Mouse (Mus musculus) midbrain, embryonic 14.5 days (tissue): ENCODE results near the gene Fmo1. TPM values are rescaled to one million over a fixed set of nuclear protein-coding genes. Genes with fewer than 3 reads are reported as not detected.

ENCODE experiments used
- ATAC-seq: fragments of 200-750 bp; cut with Nextera tagmentation; 2 replicates; pipeline ENCODE4 v1.8.0; 2017; ENCODE audit warnings: moderate number of reproducible peaks, moderate library complexity; ENCODE audit not compliant: low FRiP score, low TSS enrichment
- DNase-seq: peaks from one replicate; pipeline ENCODE4 v3.0.0-alpha.2; 2015
- H3K27ac ChIP-seq: fragments of 300-500 bp; sonication (generic); replicated peaks from 2 replicates; pipeline ENCODE4 v1.5.1; 2014; ENCODE audit warnings: mild to moderate bottlenecking, low read depth, low read length, moderate library complexity
- H3K27me3 ChIP-seq: fragments of 300-500 bp; sonication (generic); 2 replicates; pipeline ENCODE4 v1.6.1; 2014; ENCODE audit warnings: low read length, control low read depth, mixed read lengths; ENCODE audit not compliant: control insufficient read depth, insufficient read depth
- H3K36me3 ChIP-seq: fragments of 300-500 bp; sonication (generic); 2 replicates; pipeline ENCODE4 v1.6.1; 2014; ENCODE audit warnings: low read length, control low read depth; ENCODE audit not compliant: control insufficient read depth, insufficient read depth
- H3K4me1 ChIP-seq: fragments of 300-500 bp; sonication (generic); 2 replicates; pipeline ENCODE4 v1.6.1; 2014; ENCODE audit warnings: mild to moderate bottlenecking, antibody characterized with exemption, low read length, control low read depth; ENCODE audit not compliant: control insufficient read depth, insufficient read depth
- H3K4me2 ChIP-seq: fragments of 300-500 bp; sonication (generic); 2 replicates; pipeline ENCODE4 v1.6.1; 2014; ENCODE audit warnings: mild to moderate bottlenecking, low read length, moderate library complexity
- H3K4me3 ChIP-seq: fragments of 300-500 bp; sonication (generic); replicated peaks from 2 replicates; pipeline ENCODE4 v1.5.1; 2014; ENCODE audit warnings: low read depth, low read length
- H3K9ac ChIP-seq: fragments of 300-500 bp; sonication (generic); replicated peaks from 2 replicates; pipeline ENCODE4 v1.6.1; 2014; ENCODE audit warnings: mild to moderate bottlenecking, low read length, moderate library complexity
- H3K9me3 ChIP-seq: fragments of 300-500 bp; sonication (generic); 2 replicates; pipeline ENCODE4 v1.6.1; 2016; ENCODE audit warnings: low read length, control low read depth, mixed read lengths; ENCODE audit not compliant: control insufficient read depth
- WGBS: fragments of 180-500 bp; shearing (Covaris S2); extraction: QIAGEN DNeasy Blood & Tissue Kit; methylation state at CpG from one replicate; pipeline ENCODE4 v1.1.7; 2014; 5-methylcytosine and 5-hydroxymethylcytosine counted together
- polyA plus RNA-seq: library from polyadenylated mRNA; unstranded; fragments of >200 nt; fragmentation: Nextera tagmentation; extraction: Ambion mirVana; gene quantifications from 2 replicates; pipeline ENCODE4 v1.2.1, GENCODE M21; 2014

Gene Fmo1
- polyA plus RNA-seq, 1 experiment from 2014 or later: 29.0 TPM

DNA sequence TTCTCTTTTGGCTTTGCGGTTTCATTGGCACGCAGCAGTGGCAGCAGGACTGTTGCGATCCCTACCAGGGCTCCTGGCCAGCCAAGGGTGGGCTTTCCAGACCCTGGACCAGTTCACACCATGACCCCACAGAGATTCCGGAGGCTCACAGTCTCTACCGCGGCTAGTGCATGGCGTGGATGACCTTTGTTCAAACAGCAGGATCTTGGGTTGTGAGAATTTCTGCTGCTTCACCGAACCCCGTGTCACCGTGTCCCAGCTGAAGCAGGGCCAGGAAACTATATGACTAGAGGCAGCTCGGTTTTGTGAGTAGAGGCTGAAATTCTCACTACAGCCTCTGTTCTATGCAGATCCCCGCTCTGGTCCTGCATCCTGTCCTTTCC is 7.7 kb downstream of the Fmo1 start:
- DNase-seq: peak; percentile 29

GRCm38 (mm10) chr1:162857766-162858747 is 8.4 kb downstream of the Fmo1 start:
- DNase-seq: peak; percentile 45
- Histone ChIP-seq H3K4me1 (peaks cover 3% of the 10 kb centered on the region; the same call in 1 of the 2 replicates), H3K9me3 (no peaks in the 10 kb centered on the region), H3K36me3 (no peaks in the 10 kb centered on the region), H3K4me3 (no peak overlapping the region), H3K9ac (no peak overlapping the region), H3K27ac (0 out of 2 replicates have a peak overlapping the region, but pooled peaks have one; percentile 57), H3K4me2 (peak overlapping the region; percentile 30; the same call in 1 of the 2 replicates), H3K27me3 (no peaks in the 10 kb centered on the region)
- no peak for ATAC-seq
- WGBS: 51% methylated on average over 18 of the region's 18 CpGs

More for the DNA sequence above, 7.7 kb downstream of the Fmo1 start:
- peak overlapping the region; percentile 30; the same call in 1 of the 2 replicates for H3K4me2 ChIP-seq
- H3K9me3 ChIP-seq: no peaks in the 10 kb centered on the region
- no peak overlapping the region for H3K4me3 ChIP-seq
- H3K27me3 ChIP-seq: no peaks in the 10 kb centered on the region
- H3K4me1 ChIP-seq: peaks cover 3% of the 10 kb centered on the region; the same call in 1 of the 2 replicates
- no peaks in the 10 kb centered on the region for H3K36me3 ChIP-seq
- peak overlapping the region; percentile 52; the same call in 1 of the 2 replicates for H3K27ac ChIP-seq
- peak; percentile 52; the same call in 1 of the 2 replicates for ATAC-seq
- WGBS: 56% methylated on average over 12 of the region's 12 CpGs
- H3K9ac ChIP-seq: no peak overlapping the region

GRCm38 (mm10) chr1:162853812-162854482 is 12.5 kb downstream of the Fmo1 start:
- H3K36me3 ChIP-seq: no peaks in the 10 kb centered on the region
- H3K9me3 ChIP-seq: no peaks in the 10 kb centered on the region
- peaks cover 3% of the 10 kb centered on the region; the same call in 1 of the 2 replicates for H3K4me1 ChIP-seq
- WGBS: 72% methylated on average over 3 of the region's 3 CpGs
- no peak for DNase-seq
- no peaks in the 10 kb centered on the region for H3K27me3 ChIP-seq
- no peak overlapping the region for H3K27ac ChIP-seq
- ATAC-seq: no peak
- no peak overlapping the region for H3K4me3 ChIP-seq
- no peak overlapping the region for H3K4me2 ChIP-seq
- no peak overlapping the region for H3K9ac ChIP-seq

DNA sequence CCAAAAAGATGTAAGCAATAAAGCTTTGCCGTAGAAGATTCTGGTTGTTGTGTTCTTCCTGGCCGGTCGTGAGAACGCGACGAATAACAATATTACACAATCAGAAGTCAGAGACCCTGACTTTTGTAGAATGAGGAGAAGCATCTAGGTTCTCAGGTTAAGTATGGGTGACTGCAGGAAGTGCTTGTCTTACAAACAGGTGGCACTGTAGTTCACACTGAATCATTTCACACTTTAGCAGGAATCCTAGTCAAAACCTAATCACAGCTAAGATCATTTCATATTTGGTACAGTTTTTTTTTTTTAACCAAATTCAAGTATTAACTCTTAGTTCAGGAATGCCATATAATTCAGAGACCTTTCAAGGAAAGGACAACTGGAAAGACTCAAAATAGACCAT is 18.9 kb downstream of the Fmo1 start:
- Histone ChIP-seq H3K4me3 (no peak overlapping the region), H3K4me1 (no peaks in the 10 kb centered on the region), H3K27ac (no peak overlapping the region), H3K36me3 (no peaks in the 10 kb centered on the region), H3K27me3 (no peaks in the 10 kb centered on the region), H3K9ac (no peak overlapping the region), H3K4me2 (no peak overlapping the region), H3K9me3 (no peaks in the 10 kb centered on the region)
- ATAC-seq: no peak
- DNase-seq: no peak
- WGBS: 97% methylated on average over 6 of the region's 6 CpGs

DNA sequence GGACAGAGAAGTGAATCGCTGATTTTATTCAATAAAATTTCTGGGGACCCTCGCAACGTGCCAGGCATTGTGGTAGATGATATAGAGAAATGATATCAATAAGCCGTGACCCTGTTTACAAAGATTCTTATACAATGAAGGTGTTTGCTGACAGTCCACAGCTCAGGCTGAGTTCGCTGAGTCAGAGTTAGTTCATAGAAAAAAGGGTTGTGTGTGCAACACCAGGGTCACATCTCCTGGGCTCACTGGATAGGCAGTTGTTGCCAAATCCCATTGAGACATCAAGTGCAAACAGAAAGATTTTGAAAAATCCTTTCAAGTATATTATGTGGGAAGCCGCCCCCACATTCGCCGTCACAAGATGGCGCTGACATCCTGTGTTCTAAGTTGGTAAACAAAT is 26.2 kb downstream of the Fmo1 start:
- H3K36me3 ChIP-seq: no peaks in the 10 kb centered on the region

GRCm38 (mm10) chr1:162838976-162839375 is 27.4 kb downstream of the Fmo1 start:
- ATAC-seq: no peak

More for the DNA sequence above, 26.2 kb downstream of the Fmo1 start:
- no peaks in the 10 kb centered on the region for H3K9me3 ChIP-seq
- no peak overlapping the region for H3K4me2 ChIP-seq
- no peaks in the 10 kb centered on the region for H3K27me3 ChIP-seq
- H3K9ac ChIP-seq: no peak overlapping the region
- no peak overlapping the region for H3K4me3 ChIP-seq
- WGBS: 96% methylated on average over 9 of the region's 9 CpGs
- ATAC-seq (no peak), DNase-seq (no peak)
- H3K4me1 ChIP-seq: no peaks in the 10 kb centered on the region
- H3K27ac ChIP-seq: no peak overlapping the region

DNA sequence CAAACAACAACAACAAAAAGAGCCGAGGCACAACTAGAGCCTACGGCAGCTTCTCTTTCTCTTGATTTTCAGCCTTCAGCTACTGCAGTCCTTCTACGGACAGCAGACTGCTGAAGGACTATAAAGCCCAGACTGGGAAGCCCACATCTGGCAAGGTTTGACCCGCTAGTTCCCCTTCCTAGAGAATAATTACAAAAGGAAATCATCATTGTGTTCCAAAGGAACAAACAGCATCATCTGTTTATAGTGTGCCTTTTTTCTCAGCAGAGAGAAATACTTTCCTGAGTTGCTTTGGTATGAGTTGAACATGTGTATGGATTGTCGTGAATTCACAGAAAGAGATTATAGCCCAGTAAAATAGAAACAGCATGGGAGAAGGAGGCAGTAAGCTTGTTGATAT is 32.1 kb downstream of the Fmo1 start:
- 83% methylated on average over 5 of the region's 5 CpGs for WGBS
- Histone ChIP-seq H3K36me3 (no peaks in the 10 kb centered on the region), H3K9ac (no peak overlapping the region), H3K4me3 (no peak overlapping the region), H3K4me2 (no peak overlapping the region), H3K27ac (no peak overlapping the region), H3K9me3 (no peaks in the 10 kb centered on the region), H3K4me1 (peaks cover 13% of the 10 kb centered on the region), H3K27me3 (no peaks in the 10 kb centered on the region; the same call in 1 of the 2 replicates)
- no peak for ATAC-seq
- DNase-seq: no peak

More at GRCm38 (mm10) chr1:162838976-162839375, 27.4 kb downstream of the Fmo1 start:
- Histone ChIP-seq H3K27ac (no peak overlapping the region), H3K9me3 (no peaks in the 10 kb centered on the region), H3K4me1 (no peaks in the 10 kb centered on the region), H3K4me2 (no peak overlapping the region), H3K27me3 (no peaks in the 10 kb centered on the region), H3K9ac (no peak overlapping the region), H3K36me3 (no peaks in the 10 kb centered on the region), H3K4me3 (no peak overlapping the region)
- no peak for DNase-seq
- WGBS: 95% methylated on average over 6 of the region's 6 CpGs

DNA sequence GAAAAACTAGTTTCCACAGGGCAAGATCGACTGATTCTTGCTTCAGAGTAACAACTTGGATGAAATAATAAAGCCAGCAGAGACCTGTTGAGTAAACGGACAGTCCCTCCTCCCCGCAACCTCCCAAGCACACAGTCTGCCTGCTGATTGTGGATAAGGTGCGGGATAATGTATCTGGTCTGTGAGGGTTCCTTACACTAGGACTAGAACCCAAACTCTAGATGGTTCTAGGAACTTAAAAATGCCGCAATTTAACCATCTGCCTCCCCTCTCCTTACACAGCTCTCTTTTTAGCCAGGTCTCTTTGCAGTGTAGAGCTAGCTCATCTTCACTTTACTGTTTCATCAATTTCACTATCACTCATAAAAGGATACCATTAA is 33.8 kb downstream of the Fmo1 start:
- Histone ChIP-seq H3K4me3 (no peak overlapping the region; the same call in 1 of the 2 replicates), H3K4me1 (peaks cover 13% of the 10 kb centered on the region), H3K9ac (no peak overlapping the region), H3K4me2 (peak overlapping the region; percentile 47), H3K27ac (peak overlapping the region; percentile 69; the same call in 1 of the 2 replicates), H3K9me3 (no peaks in the 10 kb centered on the region), H3K36me3 (no peaks in the 10 kb centered on the region), H3K27me3 (no peaks in the 10 kb centered on the region; the same call in 1 of the 2 replicates)
- ATAC-seq: peak; percentile 59
- no peak for DNase-seq
- 7% methylated on average over 5 of the region's 5 CpGs for WGBS
